Mouse (Mus musculus) duodenum, adult 2 months (tissue): Measurements from ENCODE around the gene Zrsr1. TPM values are rescaled to one million over a fixed set of nuclear protein-coding genes. Genes with fewer than 3 reads are reported as not detected.

Source experiments
- polyA plus RNA-seq: library from polyadenylated mRNA; depleted of rRNA; stranded (reverse); fragments of >200 nt; gene quantifications from 2 replicates; pipeline ENCODE4 v1.2.3, GENCODE M21; 2012; ENCODE audit warnings: low replicate concordance; rRNA removed

The Zrsr1 gene
- 1.2 and 1.6 TPM in 2 replicates for polyA plus RNA-seq

DNA sequence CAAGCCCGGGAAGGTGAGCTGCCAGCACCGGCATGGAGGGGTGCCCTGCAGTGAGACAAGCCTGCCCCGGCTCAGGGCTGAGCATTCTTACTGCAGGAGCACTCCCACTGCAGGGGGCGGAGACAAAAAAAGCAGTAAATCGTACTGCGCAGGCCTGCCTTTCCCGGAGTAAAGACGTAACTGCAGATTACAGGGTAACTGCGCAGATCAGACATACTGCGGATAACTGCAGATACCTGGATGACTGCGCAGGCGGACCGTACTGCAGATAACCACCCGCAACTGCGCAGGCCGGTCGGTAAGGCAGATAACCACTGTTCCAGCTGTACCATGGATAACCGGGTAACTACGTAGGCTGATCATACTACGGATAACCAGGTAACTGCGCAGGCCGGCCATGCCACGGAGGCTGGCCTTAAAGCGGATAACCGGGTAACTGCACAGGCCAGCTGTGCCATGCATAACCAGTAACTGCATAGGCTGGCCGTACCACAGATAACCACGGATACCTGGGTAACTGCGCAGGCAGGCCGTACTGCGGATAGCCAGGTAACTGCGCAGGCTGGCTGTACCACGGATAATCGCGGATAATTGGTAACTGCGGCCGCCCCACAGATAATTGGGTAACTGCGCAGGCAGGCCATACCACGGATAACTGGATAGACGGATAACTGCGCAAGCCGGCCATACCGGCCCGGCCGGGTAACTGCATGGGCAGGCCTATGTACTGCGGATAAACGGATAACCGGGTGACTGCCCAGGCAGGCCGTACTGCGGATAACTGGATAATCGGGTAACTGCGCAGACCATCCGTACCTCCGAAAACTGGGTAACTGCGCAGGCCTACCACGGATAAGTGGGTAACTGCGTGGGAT lies at the start of gene Zrsr1:
Zrsr1 (plus strand) TSS at position 171 of the 875 bp plus-strand sequence.

GRCm38 (mm10) chr11:22981984-22982757 lies 10.4 kb downstream of the Zrsr1 start, which contains the start of the genes Gm28048 and Commd1:
Gm28048 (minus strand) TSS chr11:22982090.
Commd1 (minus strand) TSS chr11:22982382.

DNA sequence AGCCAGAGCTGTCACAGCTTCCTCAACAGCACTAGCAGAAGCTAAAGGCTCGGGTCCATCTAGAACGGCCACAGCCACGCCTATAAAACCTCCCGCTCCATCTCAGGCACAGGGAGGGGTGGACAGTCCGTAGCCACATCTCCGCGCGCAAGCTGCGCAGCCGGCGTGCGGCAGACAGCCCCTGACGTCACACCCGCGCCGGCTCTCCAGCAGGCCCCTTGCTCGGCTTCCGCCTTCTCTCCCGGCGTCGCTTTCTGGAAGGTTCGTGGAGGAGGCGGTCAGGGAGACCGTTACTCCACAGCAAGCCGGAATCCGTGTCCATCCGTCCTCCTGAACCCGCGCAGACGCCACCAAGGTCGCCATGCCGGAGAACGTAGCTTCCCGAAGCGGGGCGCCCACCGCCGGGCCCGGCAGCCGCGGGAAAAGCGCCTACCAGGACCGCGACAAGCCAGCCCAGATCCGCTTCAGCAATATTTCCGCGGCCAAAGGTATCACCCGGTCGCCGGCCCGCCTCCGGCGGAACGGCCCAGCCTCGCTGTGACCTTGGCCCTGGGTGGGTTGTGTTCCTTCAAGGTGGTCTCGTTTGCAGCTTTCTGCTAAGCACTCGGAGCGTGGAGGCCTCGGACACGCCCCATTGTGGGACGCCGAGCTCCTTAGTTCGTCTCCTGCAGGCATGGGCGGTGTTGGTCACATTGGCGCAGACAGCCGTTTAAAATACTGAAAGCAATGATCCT lies 18.8 kb downstream of the Zrsr1 start, which contains the start of gene Cct4:
Cct4 (plus strand) TSS at position 127 of the 734 bp plus-strand sequence.

GRCm38 (mm10) chr11:23007481-23008180 lies 35.8 kb downstream of the Zrsr1 start, which contains the start of gene Fam161a:
Fam161a (plus strand) TSS chr11:23007531.

Other genes starting within 250 kb of the Zrsr1 start
- gene B3gnt2, start 111.0 kb upstream of the Zrsr1 start, polyA plus RNA-seq = 11.1 and 14.1 TPM in 2 replicates
- not detected in 2 replicates for gene Gm28048, start 10.1 kb downstream of the Zrsr1 start, polyA plus RNA-seq
- gene Commd1, start 10.4 kb downstream of the Zrsr1 start, polyA plus RNA-seq = 4.1 and 5.8 TPM in 2 replicates
- 162 and 207 TPM in 2 replicates for gene Cct4, start 18.5 kb downstream of the Zrsr1 start, polyA plus RNA-seq
- gene Fam161a, start 35.5 kb downstream of the Zrsr1 start, polyA plus RNA-seq = not detected in 2 replicates